Mouse (Mus musculus) CH12.LX (cell line): ENCODE data around the gene Lrfn1. TPM values are rescaled to one million over a fixed set of nuclear protein-coding genes. Genes with fewer than 3 reads are reported as not detected.

Experiments used
- DNase-seq: peaks from one replicate; pipeline ENCODE4 v3.0.0-alpha.2; 2013; ENCODE audit errors: extremely low read depth
- H3K27ac ChIP-seq: 2 replicates; pipeline ENCODE4 v1.5.1; 2012; ENCODE audit warnings: low read depth, mild to moderate bottlenecking, control low read depth, moderate library complexity; ENCODE audit not compliant: insufficient read depth
- H3K27me3 ChIP-seq: replicated peaks from 2 replicates; pipeline ENCODE3; 2012; ENCODE audit warnings: inconsistent platforms
- H3K36me3 ChIP-seq, 2 experiments: replicated peaks in 1 of 2; 2 replicates each; pipeline versions ENCODE3 to v1.6.1; 2012; ENCODE audit warnings: inconsistent platforms in 1 of 2, low read length in 1 of 2, mild to moderate bottlenecking in 1 of 2, mixed read lengths in 1 of 2, moderate library complexity in 1 of 2; ENCODE audit not compliant: control insufficient read depth in 1 of 2, insufficient read depth in 1 of 2
- H3K4me1 ChIP-seq, 2 experiments: 2 replicates each; pipeline ENCODE4 v1.6.1; 2012; ENCODE audit warnings: inconsistent platforms in 1 of 2, moderate library complexity in 1 of 2; ENCODE audit not compliant: insufficient read depth in 2 of 2, control insufficient read depth in 1 of 2
- H3K4me2 ChIP-seq: 2 replicates; pipeline ENCODE4 v1.6.1; 2012; ENCODE audit warnings: low read depth, mild to moderate bottlenecking, control low read depth; ENCODE audit not compliant: poor library complexity, insufficient read depth, severe bottlenecking
- H3K4me3 ChIP-seq, 3 experiments: fragments of 150-350 bp in 1 of 3; sonication (generic) in 1 of 3; replicated peaks in 1 of 3; 2 replicates each; pipeline versions ENCODE3 to v1.5.1; 2011 to 2012; ENCODE audit warnings: low read depth in 2 of 3, low read length in 2 of 3, mild to moderate bottlenecking in 2 of 3, moderate library complexity in 2 of 3, control low read depth in 1 of 3, improper control_type of control experiment in 1 of 3, inconsistent platforms in 1 of 3, mixed read lengths in 1 of 3; ENCODE audit not compliant: poor library complexity in 1 of 3
- H3K79me2 ChIP-seq: replicated peaks from 2 replicates; pipeline ENCODE4 v1.6.1; 2012; ENCODE audit warnings: mild to moderate bottlenecking, moderate library complexity; ENCODE audit not compliant: control insufficient read depth, poor library complexity, insufficient read depth, severe bottlenecking; ENCODE audit errors: extremely low read depth
- H3K9ac ChIP-seq: 2 replicates; pipeline ENCODE4 v1.6.1; 2012; ENCODE audit warnings: low read depth, mild to moderate bottlenecking, control low read depth, moderate library complexity; ENCODE audit not compliant: insufficient read depth
- H3K9me3 ChIP-seq: replicated peaks from 2 replicates; pipeline ENCODE3; 2012; ENCODE audit warnings: low read length, inconsistent platforms, mixed read lengths
- CHD1 ChIP-seq: IDR thresholded peaks from 2 replicates; pipeline ENCODE4 v1.6.1; 2012; ENCODE audit warnings: low read depth, low read length, improper control_type of control experiment, inconsistent platforms
- CTCF ChIP-seq, 2 experiments: IDR thresholded peaks in 1 of 2; conservative IDR thresholded peaks in 1 of 2; 2 replicates each; pipeline ENCODE4 v1.5.1; 2011 to 2012; ENCODE audit warnings: low read depth in 2 of 2, low read length in 2 of 2, improper control_type of control experiment in 1 of 2, inconsistent platforms in 1 of 2, mild to moderate bottlenecking in 1 of 2, moderate library complexity in 1 of 2
- ETS1 ChIP-seq: conservative IDR thresholded peaks from 2 replicates; pipeline ENCODE4 v1.6.1; 2012; ENCODE audit warnings: low read depth, mild to moderate bottlenecking, inconsistent platforms, low read length, improper control_type of control experiment, moderate library complexity
- IRF4 ChIP-seq: IDR thresholded peaks from 2 replicates; pipeline ENCODE4 v1.6.1; 2014; ENCODE audit warnings: low read depth, mild to moderate bottlenecking, inconsistent platforms, low read length, improper control_type of control experiment
- JUN ChIP-seq: IDR thresholded peaks from 2 replicates; pipeline ENCODE4 v1.6.1; 2011; ENCODE audit warnings: low read depth, mild to moderate bottlenecking, low read length, improper control_type of control experiment, moderate library complexity; ENCODE audit not compliant: insufficient read depth
- RAD21 ChIP-seq: IDR thresholded peaks from 2 replicates; pipeline ENCODE4 v1.6.1; 2011; ENCODE audit warnings: low read depth, mild to moderate bottlenecking, low read length, improper control_type of control experiment, moderate library complexity
- TBP ChIP-seq: conservative IDR thresholded peaks from 2 replicates; pipeline ENCODE4 v1.6.1; 2011; ENCODE audit warnings: low read depth, low read length, improper control_type of control experiment
- UBTF ChIP-seq: IDR thresholded peaks from 2 replicates; pipeline ENCODE4 v1.6.1; 2012; ENCODE audit warnings: low read depth, mild to moderate bottlenecking, inconsistent platforms, low read length, improper control_type of control experiment, moderate library complexity
- USF2 ChIP-seq: conservative IDR thresholded peaks from 2 replicates; pipeline ENCODE4 v1.6.1; 2011; ENCODE audit warnings: low read depth, low read length, improper control_type of control experiment
- dilution Hi-C: fragments of 300-500 bp; cut with MboI; formaldehyde crosslinking; loops from 2 replicates; pipeline ENCODE4 v1.14.3; 2020; ENCODE audit warnings: low sequenced_read_pairs; ENCODE audit not compliant: extremely low pct_unique_long_range_greater_than_20kb, extremely low pct_ligation_motif_present
- in situ Hi-C: fragments of 300-500 bp; cut with MboI; formaldehyde crosslinking; loops from 3 replicates; pipeline ENCODE4 v1.14.3; 2019; ENCODE audit warnings: low sequenced_read_pairs, low pct_ligation_motif_present, low pct_unique_long_range_greater_than_20kb, mixed read lengths
- polyA plus RNA-seq: library from polyadenylated mRNA; unstranded; fragments of >175 nt; gene quantifications from 2 replicates; pipeline ENCODE4 v1.2.1, GENCODE M21; 2012; ENCODE audit warnings: low read depth; ENCODE audit not compliant: insufficient read length
- total RNA-seq, 2 experiments: library from RNA; depleted of rRNA; stranded (reverse); fragments of 300-350 nt in 1 of 2; fragments of >200 nt in 1 of 2; gene quantifications; 2 replicates each; pipeline ENCODE4 v1.2.3; 2012 to 2014

The Lrfn1 gene
- total and polyA plus RNA-seq, 3 experiments = 0.67 to 2.7 (median 0.99) TPM

DNA sequence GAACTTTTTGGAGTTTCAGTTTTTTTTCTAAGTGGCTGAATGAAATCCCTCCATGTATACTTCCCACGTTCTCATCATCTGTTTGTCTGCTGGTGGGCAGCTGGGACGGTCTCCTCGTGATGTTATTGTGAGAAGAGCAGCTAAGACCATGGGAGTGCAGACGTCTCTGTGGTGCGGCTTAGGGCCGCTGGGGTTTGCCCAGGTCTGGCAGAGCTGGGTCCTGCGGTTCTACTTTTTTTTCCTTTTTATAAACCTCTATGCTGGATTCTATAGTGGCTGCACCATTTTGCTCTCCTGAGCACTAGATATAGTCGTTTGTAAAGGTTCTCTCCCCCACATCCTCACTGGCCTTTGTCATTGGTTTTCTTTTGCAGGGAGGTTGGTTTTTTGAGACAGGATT is 59.7 kb downstream of the Lrfn1 start:
- no peaks in the 10 kb centered on the region for H3K79me2 ChIP-seq
- peak overlapping the region; percentile 8; the same call in 1 of the 2 replicates for H3K4me2 ChIP-seq
- H3K27ac ChIP-seq = no peak overlapping the region
- H3K9me3 ChIP-seq = no peaks in the 10 kb centered on the region
- no peak for DNase-seq
- dilution Hi-C loops = no loop called here
- H3K27me3 ChIP-seq = peaks cover 54% of the 10 kb centered on the region
- H3K36me3 ChIP-seq = no peaks in the 10 kb centered on the region
- H3K4me1 ChIP-seq = peaks cover 0 to 10% of the 10 kb centered on the region in 2 experiments; a peak in 1 of 4 replicates
- in situ Hi-C loops = no loop called here
- 0 out of 2 replicates have a peak overlapping the region, but pooled peaks have one; percentile 23 for H3K9ac ChIP-seq
- H3K4me3 ChIP-seq = no peak overlapping the region
- TF ChIP-seq IRF4 (no peak), RAD21 (no peak), JUN (no peak), USF2 (no peak), UBTF (peak; percentile 98), ETS1 (no peak), TBP (peak; percentile 96), CHD1 (no peak), CTCF (conservative IDR thresholded peaks at IDR 0.05 in 1 of 2, IDR thresholded peaks at IDR 0.05 in 1 of 2; ENCODE audit: low read depth in 2 of 2, low read length in 2 of 2) (0 out of 4 replicates have a peak, but pooled peaks of 1 of the 2 experiments have one; percentile 2)

Other genes starting within 250 kb of the Lrfn1 start
- not detected in 2 replicates for gene Eid2, start 184.1 kb upstream of the Lrfn1 start, total RNA-seq (2012; rRNA removed)
- not detected in 2 replicates for gene Eid2, start 184.1 kb upstream of the Lrfn1 start, total RNA-seq (2014; rRNA removed)
- not detected in 2 replicates for gene Eid2, start 184.1 kb upstream of the Lrfn1 start, polyA plus RNA-seq
- 3.2 and 3.3 TPM in 2 replicates for gene Eid2b, start 174.2 kb upstream of the Lrfn1 start, total RNA-seq (2012; rRNA removed)
- 3.2 and 3.8 TPM in 2 replicates for gene Eid2b, start 174.2 kb upstream of the Lrfn1 start, total RNA-seq (2014; rRNA removed)
- 1.6 and 1.8 TPM in 2 replicates for gene Eid2b, start 174.2 kb upstream of the Lrfn1 start, polyA plus RNA-seq
- not detected in 2 replicates for gene Selenov, start 160.8 kb upstream of the Lrfn1 start, total RNA-seq (2012; rRNA removed)
- not detected in 2 replicates for gene Selenov, start 160.8 kb upstream of the Lrfn1 start, total RNA-seq (2014; rRNA removed)
- not detected in 2 replicates for gene Selenov, start 160.8 kb upstream of the Lrfn1 start, polyA plus RNA-seq
- 0.21 TPM in 1 of 2 replicates, not detected in the other for gene Dll3, start 149.7 kb upstream of the Lrfn1 start, total RNA-seq (2012; rRNA removed)
- 0.11 TPM in 1 of 2 replicates, not detected in the other for gene Dll3, start 149.7 kb upstream of the Lrfn1 start, total RNA-seq (2014; rRNA removed)
- gene Dll3, start 149.7 kb upstream of the Lrfn1 start, polyA plus RNA-seq = 0.29 and 0.44 TPM in 2 replicates
- gene Timm50, start 139.9 kb upstream of the Lrfn1 start, total RNA-seq (2012; rRNA removed) = 126 and 134 TPM in 2 replicates
- gene Timm50, start 139.9 kb upstream of the Lrfn1 start, total RNA-seq (2014; rRNA removed) = 79.4 and 86.3 TPM in 2 replicates
- 108 and 145 TPM in 2 replicates for gene Timm50, start 139.9 kb upstream of the Lrfn1 start, polyA plus RNA-seq
- 67.3 and 76.2 TPM in 2 replicates for gene Supt5, start 113.2 kb upstream of the Lrfn1 start, total RNA-seq (2012; rRNA removed)
- 33.8 and 35.5 TPM in 2 replicates for gene Supt5, start 113.2 kb upstream of the Lrfn1 start, total RNA-seq (2014; rRNA removed)
- 111 and 118 TPM in 2 replicates for gene Supt5, start 113.2 kb upstream of the Lrfn1 start, polyA plus RNA-seq
- 1,915 and 2,040 TPM in 2 replicates for gene Rps16, start 101.3 kb upstream of the Lrfn1 start, total RNA-seq (2012; rRNA removed)
- 42.7 and 66.7 TPM in 2 replicates for gene Rps16, start 101.3 kb upstream of the Lrfn1 start, total RNA-seq (2014; rRNA removed)
- gene Rps16, start 101.3 kb upstream of the Lrfn1 start, polyA plus RNA-seq = 1,205 and 1,254 TPM in 2 replicates
- gene Plekhg2, start 79.4 kb upstream of the Lrfn1 start, total RNA-seq (2012; rRNA removed) = 3.3 and 4.7 TPM in 2 replicates
- 0.39 and 0.43 TPM in 2 replicates for gene Plekhg2, start 79.4 kb upstream of the Lrfn1 start, total RNA-seq (2014; rRNA removed)
- 5.2 and 5.5 TPM in 2 replicates for gene Plekhg2, start 79.4 kb upstream of the Lrfn1 start, polyA plus RNA-seq
- gene Zfp36, start 71.7 kb upstream of the Lrfn1 start, total RNA-seq (2012; rRNA removed) = 2.8 and 3.5 TPM in 2 replicates
- 1.1 and 1.9 TPM in 2 replicates for gene Zfp36, start 71.7 kb upstream of the Lrfn1 start, total RNA-seq (2014; rRNA removed)
- 8.9 and 9.9 TPM in 2 replicates for gene Zfp36, start 71.7 kb upstream of the Lrfn1 start, polyA plus RNA-seq
- gene Med29, start 59.3 kb upstream of the Lrfn1 start, total RNA-seq (2012; rRNA removed) = 23.5 and 27.8 TPM in 2 replicates
- gene Med29, start 59.3 kb upstream of the Lrfn1 start, total RNA-seq (2014; rRNA removed) = 19.4 and 19.8 TPM in 2 replicates
- gene Med29, start 59.3 kb upstream of the Lrfn1 start, polyA plus RNA-seq = 25.4 and 26.9 TPM in 2 replicates
- 45.9 and 71.0 TPM in 2 replicates for gene Paf1, start 59.0 kb upstream of the Lrfn1 start, total RNA-seq (2012; rRNA removed)
- gene Paf1, start 59.0 kb upstream of the Lrfn1 start, total RNA-seq (2014; rRNA removed) = 42.2 and 57.8 TPM in 2 replicates
- 105 and 151 TPM in 2 replicates for gene Paf1, start 59.0 kb upstream of the Lrfn1 start, polyA plus RNA-seq
- 64.3 and 87.9 TPM in 2 replicates for gene Gmfg, start 14.5 kb upstream of the Lrfn1 start, total RNA-seq (2012; rRNA removed)
- 51.6 and 52.3 TPM in 2 replicates for gene Gmfg, start 14.5 kb upstream of the Lrfn1 start, total RNA-seq (2014; rRNA removed)
- 45.1 and 45.9 TPM in 2 replicates for gene Gmfg, start 14.5 kb upstream of the Lrfn1 start, polyA plus RNA-seq
- not detected in 2 replicates for gene Ifnl2, start 58.5 kb downstream of the Lrfn1 start, total RNA-seq (2012; rRNA removed)
- not detected in 2 replicates for gene Ifnl2, start 58.5 kb downstream of the Lrfn1 start, total RNA-seq (2014; rRNA removed)
- gene Ifnl2, start 58.5 kb downstream of the Lrfn1 start, polyA plus RNA-seq = not detected in 2 replicates
- gene Ifnl3, start 70.9 kb downstream of the Lrfn1 start, total RNA-seq (2012; rRNA removed) = not detected in 2 replicates
- gene Ifnl3, start 70.9 kb downstream of the Lrfn1 start, total RNA-seq (2014; rRNA removed) = not detected in 2 replicates
- not detected in 2 replicates for gene Ifnl3, start 70.9 kb downstream of the Lrfn1 start, polyA plus RNA-seq
- gene Sycn, start 88.9 kb downstream of the Lrfn1 start, total RNA-seq (2012; rRNA removed) = not detected in 2 replicates
- not detected in 2 replicates for gene Sycn, start 88.9 kb downstream of the Lrfn1 start, total RNA-seq (2014; rRNA removed)
- not detected in 2 replicates for gene Sycn, start 88.9 kb downstream of the Lrfn1 start, polyA plus RNA-seq
- gene Nccrp1, start 95.3 kb downstream of the Lrfn1 start, total RNA-seq (2012; rRNA removed) = not detected in 2 replicates
- gene Nccrp1, start 95.3 kb downstream of the Lrfn1 start, total RNA-seq (2014; rRNA removed) = not detected in 2 replicates
- gene Nccrp1, start 95.3 kb downstream of the Lrfn1 start, polyA plus RNA-seq = not detected in 2 replicates
- 7.7 and 10.0 TPM in 2 replicates for gene Samd4b, start 146.2 kb downstream of the Lrfn1 start, total RNA-seq (2012; rRNA removed)
- gene Samd4b, start 146.2 kb downstream of the Lrfn1 start, total RNA-seq (2014; rRNA removed) = 2.7 and 3.7 TPM in 2 replicates
- gene Samd4b, start 146.2 kb downstream of the Lrfn1 start, polyA plus RNA-seq = 18.0 and 24.6 TPM in 2 replicates
- 8.3 and 10.7 TPM in 2 replicates for gene Pak4, start 146.2 kb downstream of the Lrfn1 start, total RNA-seq (2012; rRNA removed)
- 6.7 and 7.5 TPM in 2 replicates for gene Pak4, start 146.2 kb downstream of the Lrfn1 start, total RNA-seq (2014; rRNA removed)
- 10.5 and 11.2 TPM in 2 replicates for gene Pak4, start 146.2 kb downstream of the Lrfn1 start, polyA plus RNA-seq
- not detected in 2 replicates for gene Acp7, start 179.4 kb downstream of the Lrfn1 start, total RNA-seq (2012; rRNA removed)
- gene Acp7, start 179.4 kb downstream of the Lrfn1 start, total RNA-seq (2014; rRNA removed) = not detected in 2 replicates
- gene Acp7, start 179.4 kb downstream of the Lrfn1 start, polyA plus RNA-seq = not detected in 2 replicates
- gene Fbxo27, start 240.9 kb downstream of the Lrfn1 start, total RNA-seq (2012; rRNA removed) = not detected in 2 replicates
- gene Fbxo27, start 240.9 kb downstream of the Lrfn1 start, total RNA-seq (2014; rRNA removed) = not detected in 2 replicates
- gene Fbxo27, start 240.9 kb downstream of the Lrfn1 start, polyA plus RNA-seq = not detected in 2 replicates